Mouse (Mus musculus) adrenal gland (tissue): Measurements from ENCODE around the gene Btg2.

Experiments
- intact Hi-C: fragments of 180-260 bp; cut with DNase I; formaldehyde crosslinking; loops from one replicate; pipeline ENCODE4 v1.15.1; 2025

The Btg2 gene

GRCm38 (mm10) chr1:134026741-134027140 is 52.2 kb downstream of the Btg2 start:
- intact Hi-C loops: no loop called here

DNA sequence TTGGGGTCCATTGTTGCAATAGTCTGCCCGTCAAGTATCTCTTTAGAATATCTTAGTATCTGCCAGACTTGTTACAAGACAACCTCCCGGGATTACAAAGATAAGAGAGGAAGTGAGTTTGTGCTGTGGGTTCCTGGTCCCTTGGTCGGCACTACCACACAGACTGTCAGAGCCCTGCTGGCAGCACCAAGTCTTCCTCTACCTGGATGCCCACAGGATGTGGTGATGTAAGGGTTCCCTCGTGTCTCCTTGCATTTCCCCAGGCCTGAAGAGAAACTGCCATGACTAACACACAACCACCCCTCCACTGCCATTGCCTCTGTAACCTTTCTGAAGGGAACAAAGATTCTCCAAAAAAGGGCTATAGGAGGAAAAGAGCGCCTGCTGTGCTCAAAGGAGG is 52.9 kb downstream of the Btg2 start:
- intact Hi-C loops: no loop called here
